Mouse (Mus musculus): ENCODE measurements around the gene Sidt1. TPM values are rescaled to one million over a fixed set of nuclear protein-coding genes. Genes with fewer than 3 reads are reported as not detected.

The Sidt1 gene
- 0.25 and 0.41 TPM in 2 replicates for polyA plus RNA-seq (2015; fragmentation: Nextera tagmentation; extraction: Ambion mirVana)

GRCm38 (mm10) chr16:44332861-44333284 is at the start of gene Sidt1:
Sidt1 (minus strand) TSS chr16:44333196.
- peak; percentile 53; the same call in 1 of the 2 replicates for ATAC-seq (ENCODE audit: low read depth)
- peak within 1 kb of the TSS; percentile 99 for H3K4me2 ChIP-seq (ENCODE audit: low read depth, low read length)
- peak within 1 kb of the TSS; percentile 65 for H3K4me3 ChIP-seq (ENCODE audit: low read length)
- H3K27me3 ChIP-seq (ENCODE audit: control insufficient read depth, insufficient read depth, low read depth, low read length), result peaks cover 5% of the 10 kb centered on the region
- H3K4me1 ChIP-seq (replicated peaks; ENCODE audit: control insufficient read depth, insufficient read depth, low read length), result 0 out of 2 replicates have a peak, but pooled peaks cover 2% of the 10 kb centered on the region
- peak within 1 kb of the TSS; percentile 67 for H3K9ac ChIP-seq (ENCODE audit: low read length)
- no peaks in the 10 kb centered on the region for H3K9me3 ChIP-seq (ENCODE audit: control insufficient read depth, low read length)
- no peaks in the 10 kb centered on the region for H3K36me3 ChIP-seq (ENCODE audit: control insufficient read depth, insufficient read depth, low read length)
- no peak within 1 kb of the TSS for H3K27ac ChIP-seq (ENCODE audit: low read length)
- WGBS, result 4% methylated on average over 15 of the region's 15 CpGs

- Histone ChIP-seq H3K4me2 (ENCODE audit: low read depth, low read length) (no peak overlapping the region), H3K27ac (ENCODE audit: low read length) (no peak overlapping the region), H3K4me3 (ENCODE audit: low read length) (no peak overlapping the region), H3K4me1 (replicated peaks; ENCODE audit: control insufficient read depth, insufficient read depth, low read length) (no peaks in the 10 kb centered on the region), H3K36me3 (ENCODE audit: control insufficient read depth, insufficient read depth, low read length) (peaks cover 9% of the 10 kb centered on the region), H3K27me3 (ENCODE audit: control insufficient read depth, insufficient read depth, low read depth, low read length) (no peaks in the 10 kb centered on the region), H3K9ac (ENCODE audit: low read length) (no peak overlapping the region), H3K9me3 (ENCODE audit: control insufficient read depth, low read length) (no peaks in the 10 kb centered on the region)
- WGBS, result 20% methylated on average over 4 of the region's 5 CpGs
- ATAC-seq (ENCODE audit: low read depth), result no peak
These were observed 48.6 kb upstream of the Sidt1 start for GRCm38 (mm10) chr16:44381578-44381977.

GRCm38 (mm10) chr16:44380006-44380405 is 47.0 kb upstream of the Sidt1 start:
- H3K4me3 ChIP-seq (ENCODE audit: low read length), result no peak overlapping the region
- no peak overlapping the region for H3K4me2 ChIP-seq (ENCODE audit: low read depth, low read length)
- no peak for ATAC-seq (ENCODE audit: low read depth)
- no peaks in the 10 kb centered on the region for H3K9me3 ChIP-seq (ENCODE audit: control insufficient read depth, low read length)
- H3K27me3 ChIP-seq (ENCODE audit: control insufficient read depth, insufficient read depth, low read depth, low read length), result no peaks in the 10 kb centered on the region
- no peak overlapping the region for H3K9ac ChIP-seq (ENCODE audit: low read length)
- peaks cover 9% of the 10 kb centered on the region for H3K36me3 ChIP-seq (ENCODE audit: control insufficient read depth, insufficient read depth, low read length)
- no peaks in the 10 kb centered on the region for H3K4me1 ChIP-seq (replicated peaks; ENCODE audit: control insufficient read depth, insufficient read depth, low read length)
- H3K27ac ChIP-seq (ENCODE audit: low read length), result no peak overlapping the region
- 61% methylated on average over 4 of the region's 4 CpGs for WGBS

- Histone ChIP-seq H3K4me2 (ENCODE audit: low read depth, low read length) (no peak overlapping the region), H3K27me3 (ENCODE audit: control insufficient read depth, insufficient read depth, low read depth, low read length) (no peaks in the 10 kb centered on the region), H3K9ac (ENCODE audit: low read length) (no peak overlapping the region), H3K4me1 (replicated peaks; ENCODE audit: control insufficient read depth, insufficient read depth, low read length) (no peaks in the 10 kb centered on the region), H3K4me3 (ENCODE audit: low read length) (no peak overlapping the region), H3K27ac (ENCODE audit: low read length) (no peak overlapping the region), H3K36me3 (ENCODE audit: control insufficient read depth, insufficient read depth, low read length) (peaks cover 20% of the 10 kb centered on the region), H3K9me3 (ENCODE audit: control insufficient read depth, low read length) (no peaks in the 10 kb centered on the region)
- ATAC-seq (ENCODE audit: low read depth), result no peak
- WGBS, result 85% methylated on average over 4 of the region's 4 CpGs
These were observed 42.5 kb upstream of the Sidt1 start for GRCm38 (mm10) chr16:44375459-44375858.

GRCm38 (mm10) chr16:44365522-44365921 is 32.5 kb upstream of the Sidt1 start:
- no peak for ATAC-seq (ENCODE audit: low read depth)
- H3K36me3 ChIP-seq (ENCODE audit: control insufficient read depth, insufficient read depth, low read length), result peaks cover 9% of the 10 kb centered on the region; the same call in 1 of the 2 replicates
- WGBS, result 87% methylated on average over 7 of the region's 7 CpGs

GRCm38 (mm10) chr16:44361921-44362890 is 29.2 kb upstream of the Sidt1 start:
- H3K9me3 ChIP-seq (ENCODE audit: control insufficient read depth, low read length), result no peaks in the 10 kb centered on the region

More at GRCm38 (mm10) chr16:44365522-44365921, 32.5 kb upstream of the Sidt1 start:
- Histone ChIP-seq H3K9ac (ENCODE audit: low read length) (no peak overlapping the region), H3K27me3 (ENCODE audit: control insufficient read depth, insufficient read depth, low read depth, low read length) (no peaks in the 10 kb centered on the region), H3K4me2 (ENCODE audit: low read depth, low read length) (no peak overlapping the region), H3K4me3 (ENCODE audit: low read length) (no peak overlapping the region), H3K4me1 (replicated peaks; ENCODE audit: control insufficient read depth, insufficient read depth, low read length) (no peaks in the 10 kb centered on the region), H3K27ac (ENCODE audit: low read length) (no peak overlapping the region), H3K9me3 (ENCODE audit: control insufficient read depth, low read length) (no peaks in the 10 kb centered on the region)

GRCm38 (mm10) chr16:44357571-44358268 is 24.7 kb upstream of the Sidt1 start:
- WGBS, result 69% methylated on average over 4 of the region's 4 CpGs
- peak; percentile 71 for ATAC-seq (ENCODE audit: low read depth)
- H3K9me3 ChIP-seq (ENCODE audit: control insufficient read depth, low read length), result no peaks in the 10 kb centered on the region

More at GRCm38 (mm10) chr16:44361921-44362890, 29.2 kb upstream of the Sidt1 start:
- no peaks in the 10 kb centered on the region for H3K27me3 ChIP-seq (ENCODE audit: control insufficient read depth, insufficient read depth, low read depth, low read length)
- WGBS, result 83% methylated on average over 10 of the region's 10 CpGs
- H3K4me3 ChIP-seq (ENCODE audit: low read length), result no peak overlapping the region
- ATAC-seq (ENCODE audit: low read depth), result 0 out of 2 replicates have a peak, but pooled peaks have one; percentile 20
- H3K4me2 ChIP-seq (ENCODE audit: low read depth, low read length), result no peak overlapping the region
- no peaks in the 10 kb centered on the region for H3K4me1 ChIP-seq (replicated peaks; ENCODE audit: control insufficient read depth, insufficient read depth, low read length)
- peaks cover 5% of the 10 kb centered on the region; the same call in 1 of the 2 replicates for H3K36me3 ChIP-seq (ENCODE audit: control insufficient read depth, insufficient read depth, low read length)
- no peak overlapping the region for H3K27ac ChIP-seq (ENCODE audit: low read length)
- H3K9ac ChIP-seq (ENCODE audit: low read length), result no peak overlapping the region

GRCm38 (mm10) chr16:44356291-44356690 is 23.3 kb upstream of the Sidt1 start:
- 69% methylated on average over 7 of the region's 7 CpGs for WGBS
- Histone ChIP-seq H3K4me2 (ENCODE audit: low read depth, low read length) (no peak overlapping the region), H3K27ac (ENCODE audit: low read length) (no peak overlapping the region), H3K4me1 (replicated peaks; ENCODE audit: control insufficient read depth, insufficient read depth, low read length) (no peaks in the 10 kb centered on the region), H3K36me3 (ENCODE audit: control insufficient read depth, insufficient read depth, low read length) (peaks cover 5% of the 10 kb centered on the region; the same call in 1 of the 2 replicates), H3K4me3 (ENCODE audit: low read length) (no peak overlapping the region), H3K9me3 (ENCODE audit: control insufficient read depth, low read length) (no peaks in the 10 kb centered on the region), H3K9ac (ENCODE audit: low read length) (no peak overlapping the region), H3K27me3 (ENCODE audit: control insufficient read depth, insufficient read depth, low read depth, low read length) (no peaks in the 10 kb centered on the region)
- no peak for ATAC-seq (ENCODE audit: low read depth)

More at GRCm38 (mm10) chr16:44357571-44358268, 24.7 kb upstream of the Sidt1 start:
- Histone ChIP-seq H3K9ac (ENCODE audit: low read length) (no peak overlapping the region), H3K4me2 (ENCODE audit: low read depth, low read length) (no peak overlapping the region), H3K27ac (ENCODE audit: low read length) (no peak overlapping the region), H3K36me3 (ENCODE audit: control insufficient read depth, insufficient read depth, low read length) (peaks cover 5% of the 10 kb centered on the region; the same call in 1 of the 2 replicates), H3K4me1 (replicated peaks; ENCODE audit: control insufficient read depth, insufficient read depth, low read length) (no peaks in the 10 kb centered on the region), H3K27me3 (ENCODE audit: control insufficient read depth, insufficient read depth, low read depth, low read length) (no peaks in the 10 kb centered on the region), H3K4me3 (ENCODE audit: low read length) (no peak overlapping the region)
